Mouse (Mus musculus) bone marrow macrophage, adult 2 months (primary cell): ENCODE measurements at regions not wholly inside any gene's neighbourhood (a gene's known extent, or its start where the extent isn't known, plus 50 kb on each side); places are given as distances from the start of the nearest gene placed in this dataset.

ENCODE experiments used
- H3K27ac ChIP-seq: 2 replicates; pipeline ENCODE4 v1.5.1; 2012; ENCODE audit warnings: low read depth, low read length; ENCODE audit not compliant: insufficient read depth
- H3K4me1 ChIP-seq: 2 replicates; pipeline ENCODE4 v1.6.1; 2012; ENCODE audit warnings: low read length; ENCODE audit not compliant: control insufficient read depth, insufficient read depth
- H3K4me3 ChIP-seq: 2 replicates; pipeline ENCODE4 v1.5.1; 2012; ENCODE audit warnings: mild to moderate bottlenecking, low read length, moderate library complexity; ENCODE audit not compliant: insufficient read depth
- CTCF ChIP-seq: IDR thresholded peaks from 2 replicates; pipeline ENCODE4 v1.5.1; 2012; ENCODE audit warnings: low read depth, mild to moderate bottlenecking, low read length, moderate library complexity
- POLR2A ChIP-seq: IDR thresholded peaks from 2 replicates; pipeline ENCODE4 v1.6.1; 2012; ENCODE audit warnings: mild to moderate bottlenecking, low read depth, low read length, borderline replicate concordance

DNA sequence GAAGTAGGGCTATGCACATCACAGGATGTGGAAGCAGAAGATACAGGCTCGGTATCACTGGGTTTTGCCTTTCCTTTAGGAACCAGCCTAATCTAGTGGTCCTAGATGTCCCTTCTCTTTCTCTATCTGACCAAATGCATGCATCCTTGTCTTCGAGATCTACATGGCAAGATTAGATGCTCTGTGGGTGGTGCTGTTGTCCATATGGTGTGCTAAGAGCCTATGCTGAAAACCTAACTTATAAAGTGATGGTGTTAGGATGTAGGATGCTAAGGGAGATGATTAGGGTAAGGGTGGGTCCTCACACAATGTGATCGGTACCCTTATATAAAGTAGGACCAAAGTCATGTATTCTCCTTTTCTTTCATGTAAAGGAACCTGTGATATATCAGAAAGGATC lies 313.7 kb downstream of the Pdcd6ip start:
- H3K4me3 ChIP-seq, result no peak overlapping the region
- no peaks in the 10 kb centered on the region for H3K4me1 ChIP-seq
- H3K27ac ChIP-seq, result no peak overlapping the region
- no peak for TF ChIP-seq POLR2A
- TF ChIP-seq CTCF, result no peak

DNA sequence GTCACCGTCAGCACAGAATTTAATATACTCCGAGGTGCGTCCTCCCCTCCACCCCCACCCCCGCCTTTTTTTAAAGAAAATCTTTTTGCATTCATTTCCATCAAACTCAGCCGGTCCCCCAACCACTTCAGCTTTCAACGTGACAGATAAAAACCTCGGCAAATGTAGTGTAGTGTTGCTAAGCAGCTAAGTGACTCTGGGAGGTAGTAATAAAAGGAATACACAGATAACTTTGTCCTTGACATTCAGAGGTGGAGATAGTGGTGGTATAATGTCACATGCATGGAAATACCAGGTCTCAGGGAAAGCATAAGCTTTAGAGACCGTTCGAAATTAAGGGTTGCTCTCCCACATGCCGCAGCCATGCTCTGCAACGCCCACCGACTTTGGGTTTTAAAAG lies 320.7 kb downstream of the Pdcd6ip start:
- Histone ChIP-seq H3K4me1 (no peaks in the 10 kb centered on the region), H3K4me3 (no peak overlapping the region), H3K27ac (no peak overlapping the region)
- TF ChIP-seq POLR2A (no peak), CTCF (no peak)

DNA sequence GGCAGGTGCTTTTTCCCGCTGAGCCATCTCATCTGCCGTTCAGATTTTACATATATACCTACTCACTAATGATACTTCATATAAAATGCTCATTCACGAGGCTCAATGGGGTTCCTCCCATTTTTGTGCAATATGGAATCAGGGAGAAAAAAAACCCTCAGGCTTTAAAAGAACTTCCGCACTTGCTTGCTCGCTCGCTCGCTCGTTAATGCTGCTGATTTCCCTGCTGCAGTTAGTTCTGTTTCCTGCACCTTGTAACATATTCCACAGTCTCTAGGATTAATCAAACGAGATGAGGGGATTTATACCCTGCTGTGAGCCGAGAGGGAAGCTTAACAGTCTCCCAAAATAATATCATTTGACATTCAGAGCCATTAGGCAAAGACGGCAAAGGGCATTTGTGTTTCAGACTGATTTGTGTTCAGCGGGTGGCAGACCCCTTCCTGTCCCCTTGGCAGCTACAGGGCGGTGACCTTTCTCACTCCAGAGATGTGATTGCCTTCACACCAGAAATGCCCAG lies 326.4 kb downstream of the Pdcd6ip start:
- TF ChIP-seq POLR2A, result no peak
- TF ChIP-seq CTCF, result no peak
- H3K27ac ChIP-seq, result no peak overlapping the region
- no peaks in the 10 kb centered on the region for H3K4me1 ChIP-seq
- H3K4me3 ChIP-seq, result no peak overlapping the region

DNA sequence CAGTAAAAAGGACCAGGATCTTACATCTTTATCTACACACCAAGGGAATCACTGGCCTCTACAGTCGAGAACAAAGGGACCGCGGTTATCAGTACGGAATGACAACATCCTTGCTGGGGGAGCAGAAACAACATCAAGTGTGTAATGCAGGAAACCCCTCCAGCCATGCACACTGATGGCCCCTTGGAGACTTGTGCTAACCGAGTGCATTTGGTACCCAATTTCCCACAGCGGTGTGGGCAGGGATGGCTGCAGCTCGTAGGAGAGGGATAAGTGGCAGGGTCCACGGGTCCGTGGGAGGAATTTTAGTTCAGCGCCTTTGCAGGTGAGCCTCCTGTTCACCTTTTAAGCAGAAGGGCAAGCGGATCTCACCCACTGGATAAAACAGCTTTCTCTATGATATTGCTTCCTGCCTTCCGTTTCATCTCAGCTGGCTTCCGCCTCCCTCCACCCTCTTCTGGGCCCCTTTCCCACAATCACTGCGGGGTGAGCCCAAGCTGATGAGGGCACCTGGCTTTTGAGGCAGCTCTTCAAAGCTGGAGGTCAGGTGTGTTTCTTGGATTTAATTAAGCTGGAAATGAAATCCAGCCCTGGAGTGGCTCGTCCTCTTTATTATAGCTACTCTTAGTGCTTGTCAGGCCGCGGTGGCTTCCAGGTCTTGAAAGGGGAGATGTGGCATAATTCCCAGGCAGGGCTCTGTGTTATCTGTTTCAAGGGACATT lies 327.5 kb downstream of the Pdcd6ip start:
- Histone ChIP-seq H3K4me3 (no peak overlapping the region), H3K27ac (no peak overlapping the region), H3K4me1 (no peaks in the 10 kb centered on the region)
- TF ChIP-seq CTCF (no peak), POLR2A (no peak)

DNA sequence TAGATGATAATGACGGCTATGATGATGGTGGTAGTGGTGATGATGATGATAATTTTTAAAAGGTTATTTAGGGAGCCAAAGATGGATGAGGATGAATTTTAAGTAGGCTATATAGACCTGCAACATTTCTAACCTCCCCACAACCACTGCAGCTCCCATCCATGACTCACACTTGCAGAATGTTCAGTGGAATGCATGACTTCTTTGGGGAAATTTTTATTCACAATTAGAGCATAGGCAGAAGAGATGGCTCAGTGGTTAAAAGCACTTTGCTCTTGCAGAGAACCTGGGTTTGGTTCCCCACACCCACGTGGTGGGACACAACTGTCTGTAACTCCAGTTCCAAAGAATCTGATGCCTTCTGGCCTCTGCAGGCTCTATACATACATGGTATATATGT lies 329.5 kb downstream of the Pdcd6ip start:
- Histone ChIP-seq H3K4me3 (no peak overlapping the region), H3K27ac (no peak overlapping the region), H3K4me1 (no peaks in the 10 kb centered on the region)
- no peak for TF ChIP-seq POLR2A
- no peak for TF ChIP-seq CTCF

DNA sequence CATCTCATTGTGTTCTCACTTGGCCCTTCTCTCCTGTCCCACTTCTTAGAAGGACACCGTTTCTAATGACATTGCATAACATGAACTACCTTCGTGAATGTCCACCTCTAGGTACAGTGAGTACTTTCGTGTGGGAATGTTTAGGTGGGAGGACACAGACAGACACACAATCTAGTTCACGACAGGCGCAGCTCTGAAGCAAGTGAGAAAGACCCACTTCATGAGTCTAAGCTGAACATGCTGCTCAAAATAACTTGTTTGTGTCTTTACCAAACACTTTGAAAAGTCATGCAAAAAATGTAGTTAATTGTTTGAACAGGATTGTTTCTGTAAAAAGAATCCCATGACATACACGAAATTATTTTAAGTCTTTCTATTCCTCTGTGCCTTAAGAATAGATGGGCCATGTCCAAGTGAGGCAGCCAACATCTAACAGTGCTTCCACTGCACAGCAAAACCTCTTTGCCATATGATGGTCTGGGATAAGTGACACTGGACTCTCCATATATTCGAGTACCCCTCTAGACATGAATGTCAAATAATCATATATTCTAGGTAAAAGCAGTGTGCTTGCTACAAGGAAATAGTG lies 336.2 kb downstream of the Pdcd6ip start:
- H3K4me3 ChIP-seq, result no peak overlapping the region
- TF ChIP-seq CTCF, result no peak
- TF ChIP-seq POLR2A, result no peak
- no peak overlapping the region for H3K27ac ChIP-seq
- H3K4me1 ChIP-seq, result no peaks in the 10 kb centered on the region

DNA sequence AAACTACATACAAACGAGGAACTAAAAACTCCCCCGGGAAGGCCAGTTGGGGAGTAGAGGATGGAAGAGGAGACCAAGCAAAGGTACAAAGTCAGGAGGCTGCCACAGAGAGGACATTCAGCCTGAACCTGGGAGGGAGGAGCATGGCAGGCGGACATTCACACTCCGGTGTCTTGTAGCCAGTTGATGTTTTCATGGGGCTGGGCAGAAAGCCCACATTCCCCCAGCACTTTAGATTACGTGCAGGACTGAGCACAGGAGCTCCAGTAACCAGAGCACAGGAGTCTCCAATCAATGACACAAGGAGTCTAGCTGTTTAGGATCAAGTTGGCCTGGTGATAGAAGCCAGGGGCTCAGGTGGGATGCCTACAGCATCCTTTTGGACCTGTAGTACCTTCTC lies 360.1 kb downstream of the Pdcd6ip start:
- no peak for TF ChIP-seq CTCF
- TF ChIP-seq POLR2A, result no peak

DNA sequence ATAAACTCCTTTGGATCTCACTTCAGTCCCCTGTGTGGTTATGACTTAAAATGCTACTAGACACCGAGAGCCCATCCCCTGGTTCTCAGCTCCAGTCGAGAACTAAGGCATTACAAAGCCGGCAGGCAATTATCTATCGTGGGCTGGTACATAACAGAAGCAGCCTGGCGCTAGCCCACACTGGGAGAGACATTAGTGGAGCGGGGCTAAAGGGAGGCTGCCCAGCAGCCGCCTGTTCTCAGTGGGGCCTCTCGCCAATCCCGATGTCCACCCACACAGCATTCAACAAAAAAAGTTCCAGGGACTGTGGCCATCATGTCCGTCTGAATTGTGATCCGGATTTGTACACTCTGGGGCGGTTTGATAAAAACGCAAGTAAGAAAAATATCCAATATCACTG lies 361.5 kb downstream of the Pdcd6ip start:
- Histone ChIP-seq H3K4me1 (no peaks in the 10 kb centered on the region), H3K4me3 (no peak overlapping the region), H3K27ac (no peak overlapping the region)
- no peak for TF ChIP-seq POLR2A
- no peak for TF ChIP-seq CTCF

More for the DNA sequence above, 360.1 kb downstream of the Pdcd6ip start:
- Histone ChIP-seq H3K4me1 (no peaks in the 10 kb centered on the region), H3K4me3 (no peak overlapping the region), H3K27ac (no peak overlapping the region)

DNA sequence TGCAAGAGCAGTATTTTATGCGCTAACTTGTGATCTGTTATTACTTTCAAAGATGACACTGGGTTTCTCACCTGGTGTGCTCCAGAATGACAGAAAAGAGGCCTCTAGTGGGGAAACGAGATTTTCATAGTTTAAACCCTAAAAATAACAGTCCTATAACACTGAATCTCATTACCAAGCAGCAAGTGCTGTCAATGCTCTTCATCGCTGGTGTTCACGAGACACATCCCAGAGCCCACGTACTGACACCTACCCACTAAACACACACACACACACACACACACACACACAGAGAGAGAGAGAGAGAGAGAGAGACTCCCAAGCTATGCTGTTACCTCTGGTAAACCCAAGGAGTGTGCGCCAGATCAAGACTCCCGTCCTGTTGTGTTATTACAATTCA lies 365.9 kb downstream of the Pdcd6ip start:
- Histone ChIP-seq H3K4me3 (no peak overlapping the region), H3K4me1 (no peaks in the 10 kb centered on the region), H3K27ac (no peak overlapping the region)
- TF ChIP-seq CTCF (no peak), POLR2A (no peak)

DNA sequence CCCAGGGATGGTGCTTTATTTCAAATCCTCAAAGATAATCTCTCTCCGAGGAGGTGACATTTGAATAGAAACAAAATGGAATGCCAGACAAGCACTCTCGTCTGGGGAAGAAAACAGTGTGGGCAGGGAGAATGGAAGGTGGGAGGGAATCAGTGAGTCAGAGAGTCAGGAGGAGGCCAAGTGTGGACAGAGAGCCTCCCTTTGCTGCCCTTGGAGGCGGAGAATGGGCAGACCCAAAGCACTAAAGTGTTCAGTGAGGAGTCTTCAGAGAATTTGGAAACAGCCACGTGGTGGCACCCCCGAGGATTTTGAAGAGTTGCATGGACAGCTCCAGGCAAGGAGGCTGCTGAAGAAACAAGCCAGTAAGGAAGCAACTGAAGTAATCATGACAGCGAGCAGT lies 367.2 kb downstream of the Pdcd6ip start:
- H3K4me3 ChIP-seq, result no peak overlapping the region
- no peaks in the 10 kb centered on the region for H3K4me1 ChIP-seq
- TF ChIP-seq POLR2A (no peak), CTCF (no peak)
- H3K27ac ChIP-seq, result no peak overlapping the region

DNA sequence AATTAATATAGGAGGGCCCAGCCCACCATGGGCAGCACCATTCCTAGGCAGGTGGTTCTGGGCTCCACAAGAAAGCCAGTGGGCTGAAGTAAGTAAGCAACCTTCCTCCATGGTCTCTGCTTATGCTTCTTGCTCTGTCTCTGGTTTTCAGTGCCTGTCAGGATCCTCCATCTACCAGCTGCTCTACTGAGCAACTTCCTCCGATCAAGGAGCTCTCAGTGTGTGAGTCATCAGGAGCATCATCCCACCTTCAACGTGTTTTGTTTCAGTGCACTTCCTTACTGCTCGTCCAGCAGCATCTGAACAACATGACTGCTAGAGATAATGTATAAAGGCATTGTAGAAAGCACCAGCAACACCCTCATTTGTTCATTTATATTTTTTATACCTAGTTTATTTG lies 368.0 kb downstream of the Pdcd6ip start:
- TF ChIP-seq CTCF (no peak), POLR2A (no peak)
- Histone ChIP-seq H3K4me3 (no peak overlapping the region), H3K27ac (no peak overlapping the region), H3K4me1 (no peaks in the 10 kb centered on the region)
